Mouse (Mus musculus) small intestine, adult 2 months (tissue): ENCODE measurements at regions not wholly inside any gene's neighbourhood (a gene's known extent, or its start where the extent isn't known, plus 50 kb on each side); places are given as distances from the start of the nearest gene placed in this dataset.

Source experiments
- CTCF ChIP-seq: fragments of 200-500 bp; IDR thresholded peaks from 2 replicates; pipeline ENCODE4 v1.5.1; 2012; ENCODE audit warnings: low read depth, mild to moderate bottlenecking, control low read depth, inconsistent platforms, low read length, moderate library complexity, mixed read lengths; ENCODE audit not compliant: insufficient replicate concordance, insufficient read length; ENCODE audit errors: extremely low read depth
- POLR2A ChIP-seq: fragments of 200-500 bp; IDR thresholded peaks from 2 replicates; pipeline ENCODE4 v1.6.1; 2012; ENCODE audit warnings: low read depth, mild to moderate bottlenecking, control low read depth, inconsistent platforms, low read length, moderate library complexity

GRCm38 (mm10) chr1:43310711-43311695, 114.2 kb upstream of the Fhl2 start:
- TF ChIP-seq CTCF (no peak), POLR2A (no peak)
